Mouse (Mus musculus) neural tube, embryonic 12.5 days (tissue): ENCODE data around the gene Elmod2. TPM values are rescaled to one million over a fixed set of nuclear protein-coding genes. Genes with fewer than 3 reads are reported as not detected.

Experiments used
- ATAC-seq: fragments of 200-750 bp; cut with Nextera tagmentation; 2 replicates; pipeline ENCODE4 v1.8.0; 2017; ENCODE audit warnings: low read depth, mild to moderate bottlenecking, moderate TSS enrichment, moderate library complexity; ENCODE audit not compliant: low FRiP score
- H3K27ac ChIP-seq: fragments of 300-500 bp; sonication (generic); 2 replicates; pipeline ENCODE4 v1.5.1; 2016
- H3K27me3 ChIP-seq: fragments of 300-500 bp; sonication (generic); replicated peaks from 2 replicates; pipeline ENCODE4 v1.6.1; 2016; ENCODE audit warnings: mild to moderate bottlenecking
- H3K36me3 ChIP-seq: fragments of 300-500 bp; sonication (generic); 2 replicates; pipeline ENCODE4 v1.6.1; 2016; ENCODE audit warnings: mild to moderate bottlenecking
- H3K4me1 ChIP-seq: fragments of 300-500 bp; sonication (generic); 2 replicates; pipeline ENCODE4 v1.6.1; 2016
- H3K4me2 ChIP-seq: fragments of 300-500 bp; sonication (generic); replicated peaks from 2 replicates; pipeline ENCODE4 v1.6.1; 2016; ENCODE audit warnings: mild to moderate bottlenecking
- H3K4me3 ChIP-seq: fragments of 300-500 bp; sonication (generic); 2 replicates; pipeline ENCODE4 v1.5.1; 2016
- H3K9ac ChIP-seq: fragments of 300-500 bp; sonication (generic); 2 replicates; pipeline ENCODE4 v1.6.1; 2016; ENCODE audit warnings: mild to moderate bottlenecking
- H3K9me3 ChIP-seq: fragments of 300-500 bp; sonication (generic); 2 replicates; pipeline ENCODE4 v1.6.1; 2016; ENCODE audit warnings: mild to moderate bottlenecking
- WGBS: fragments of 180-500 bp; shearing (Covaris S2); methylation state at CpG from one replicate; pipeline ENCODE4 v1.1.7; 2016; 5-methylcytosine and 5-hydroxymethylcytosine counted together
- polyA plus RNA-seq: library from polyadenylated mRNA; unstranded; fragments of >200 nt; fragmentation: Nextera tagmentation; extraction: Ambion mirVana; gene quantifications from 2 replicates; pipeline ENCODE4 v1.2.1, GENCODE M21; 2016

The Elmod2 gene
- polyA plus RNA-seq, 1 experiment from 2014 or later = 24.4 TPM

GRCm38 (mm10) chr8:83272464-83272863 is 59.8 kb downstream of the Elmod2 start:
- no peak overlapping the region for H3K27ac ChIP-seq
- peaks cover 29% of the 10 kb centered on the region for H3K36me3 ChIP-seq
- no peak overlapping the region for H3K9ac ChIP-seq
- H3K27me3 ChIP-seq = no peaks in the 10 kb centered on the region
- no peak for ATAC-seq
- H3K4me3 ChIP-seq = no peak overlapping the region
- H3K9me3 ChIP-seq = no peaks in the 10 kb centered on the region
- H3K4me2 ChIP-seq = no peak overlapping the region
- WGBS = 87% methylated on average over 10 of the region's 10 CpGs
- H3K4me1 ChIP-seq = no peaks in the 10 kb centered on the region

DNA sequence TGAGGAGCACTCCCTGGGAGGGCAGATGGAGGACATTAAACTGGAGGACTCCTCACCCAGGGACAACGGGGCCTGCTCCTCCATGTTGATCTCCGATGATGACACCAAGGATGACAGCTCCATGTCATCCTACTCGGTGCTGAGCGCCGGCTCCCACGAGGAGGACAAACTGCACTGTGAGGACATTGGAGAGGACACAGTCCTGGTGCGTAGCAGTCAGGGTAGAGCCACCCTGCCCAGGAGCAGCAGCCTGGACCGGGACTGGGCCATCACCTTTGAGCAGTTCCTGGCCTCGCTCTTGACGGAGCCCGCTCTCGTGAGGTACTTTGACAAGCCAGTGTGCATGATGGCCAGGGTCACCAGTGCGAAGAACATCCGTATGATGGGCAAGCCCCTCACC is 61.1 kb downstream of the Elmod2 start:
- Histone ChIP-seq H3K4me2 (no peak overlapping the region), H3K27ac (no peak overlapping the region), H3K4me3 (no peak overlapping the region)

More for the DNA sequence above, 61.1 kb downstream of the Elmod2 start:
- H3K36me3 ChIP-seq = peaks cover 41% of the 10 kb centered on the region
- WGBS = 96% methylated on average over 14 of the region's 14 CpGs
- no peak overlapping the region for H3K9ac ChIP-seq
- H3K4me1 ChIP-seq = no peaks in the 10 kb centered on the region
- no peaks in the 10 kb centered on the region for H3K27me3 ChIP-seq
- H3K9me3 ChIP-seq = no peaks in the 10 kb centered on the region
- ATAC-seq = no peak

Other genes starting within 250 kb of the Elmod2 start
- gene Tbc1d9, start 167.1 kb downstream of the Elmod2 start, polyA plus RNA-seq = 16.3 and 20.2 TPM in 2 replicates
- gene Gm10645, start 166.3 kb downstream of the Elmod2 start, polyA plus RNA-seq = 8.1 and 9.2 TPM in 2 replicates
- gene Ucp1, start 42.1 kb downstream of the Elmod2 start, polyA plus RNA-seq = 0.15 TPM in 2 replicates
- not detected in 2 replicates for gene Mgat4d, start 16.0 kb upstream of the Elmod2 start, polyA plus RNA-seq
- 7.0 and 8.0 TPM in 2 replicates for gene Clgn, start 57.4 kb upstream of the Elmod2 start, polyA plus RNA-seq
- gene Scoc, start 125.9 kb upstream of the Elmod2 start, polyA plus RNA-seq = 171 and 176 TPM in 2 replicates
- gene Olfr370, start 203.3 kb upstream of the Elmod2 start, polyA plus RNA-seq = not detected in 2 replicates
- 343 and 361 TPM in 2 replicates for gene Ndufb7, start 234.2 kb upstream of the Elmod2 start, polyA plus RNA-seq